Mouse (Mus musculus) heart, embryonic 14.5 days (tissue): ENCODE results near the gene Sectm1a. TPM values are rescaled to one million over a fixed set of nuclear protein-coding genes. Genes with fewer than 3 reads are reported as not detected.
A peak's percentile ranks its signal among the peaks of the same experiment; 100 is the strongest.
"Not testable (repeated sequence)": the region's sequence is repeated elsewhere in the genome, so short reads cannot be mapped to it uniquely, and the experiment has no call there.

Experiments used
- ATAC-seq: fragments of 200-750 bp; cut with Nextera tagmentation; 2 replicates; pipeline ENCODE4 v1.8.0; 2017; ENCODE audit warnings: low read depth, moderate TSS enrichment; ENCODE audit not compliant: insufficient number of reproducible peaks, insufficient read depth, low FRiP score
- H3K27ac ChIP-seq, 2 experiments: fragments of 200-500 bp in 1 of 2; fragments of 300-500 bp in 1 of 2; sonication (generic) in 1 of 2; replicated peaks in 1 of 2; 2 replicates each; pipeline ENCODE4 v1.5.1; 2012 to 2014; ENCODE audit warnings: low read depth in 2 of 2, low read length in 2 of 2, control low read depth in 1 of 2, mild to moderate bottlenecking in 1 of 2, mixed read lengths in 1 of 2; ENCODE audit not compliant: control insufficient read depth in 1 of 2, insufficient read depth in 1 of 2
- H3K27me3 ChIP-seq: fragments of 300-500 bp; sonication (generic); 2 replicates; pipeline ENCODE4 v1.6.1; 2014; ENCODE audit warnings: mild to moderate bottlenecking, low read length, control low read depth; ENCODE audit not compliant: control insufficient read depth, insufficient read depth
- H3K36me3 ChIP-seq: fragments of 300-500 bp; sonication (generic); 2 replicates; pipeline ENCODE4 v1.6.1; 2014; ENCODE audit warnings: mild to moderate bottlenecking, control low read depth, low read length, mixed read lengths; ENCODE audit not compliant: control insufficient read depth, insufficient read depth
- H3K4me1 ChIP-seq, 2 experiments: fragments of 200-500 bp in 1 of 2; fragments of 300-500 bp in 1 of 2; sonication (generic) in 1 of 2; 2 replicates each; pipeline ENCODE4 v1.6.1; 2012 to 2014; ENCODE audit warnings: low read length in 2 of 2, control low read depth in 1 of 2, mixed read lengths in 1 of 2; ENCODE audit not compliant: control insufficient read depth in 2 of 2, insufficient read depth in 2 of 2
- H3K4me2 ChIP-seq: fragments of 300-500 bp; sonication (generic); 2 replicates; pipeline ENCODE4 v1.6.1; 2014; ENCODE audit warnings: mild to moderate bottlenecking, low read length
- H3K4me3 ChIP-seq, 2 experiments: fragments of 200-500 bp in 1 of 2; fragments of 300-500 bp in 1 of 2; sonication (generic) in 1 of 2; 2 replicates each; pipeline ENCODE4 v1.5.1; 2012 to 2014; ENCODE audit warnings: low read length in 2 of 2, mild to moderate bottlenecking in 2 of 2, control low read depth in 1 of 2, low read depth in 1 of 2, moderate library complexity in 1 of 2; ENCODE audit not compliant: control insufficient read depth in 1 of 2, insufficient read depth in 1 of 2
- H3K9ac ChIP-seq: fragments of 300-500 bp; sonication (generic); 2 replicates; pipeline ENCODE4 v1.6.1; 2014; ENCODE audit warnings: mild to moderate bottlenecking, low read length
- H3K9me3 ChIP-seq: fragments of 300-500 bp; sonication (generic); 2 replicates; pipeline ENCODE4 v1.6.1; 2016; ENCODE audit warnings: low read length, control low read depth; ENCODE audit not compliant: control insufficient read depth
- WGBS: fragments of 180-500 bp; shearing (Covaris S2); extraction: QIAGEN DNeasy Blood & Tissue Kit; methylation state at CpG from one replicate; pipeline ENCODE4 v1.1.7; 2014; 5-methylcytosine and 5-hydroxymethylcytosine counted together
- polyA plus RNA-seq: library from polyadenylated mRNA; unstranded; fragments of >200 nt; fragmentation: Nextera tagmentation; extraction: Ambion mirVana; gene quantifications from 2 replicates; pipeline ENCODE4 v1.2.1, GENCODE M21; 2014

Sectm1a gene
- polyA plus RNA-seq, 1 experiment from 2014 or later = not detected

GRCm38 (mm10) chr11:121075655-121076054 lies 5.4 kb downstream of the Sectm1a start:
- H3K4me2 ChIP-seq = no peak overlapping the region
- H3K9ac ChIP-seq = no peak overlapping the region
- no peaks in the 10 kb centered on the region for H3K27me3 ChIP-seq
- H3K27ac ChIP-seq = no peak overlapping the region
- ATAC-seq = no peak
- no peak overlapping the region for H3K4me3 ChIP-seq
- H3K9me3 ChIP-seq = no peaks in the 10 kb centered on the region
- H3K4me1 ChIP-seq = no peaks in the 10 kb centered on the region
- no peaks in the 10 kb centered on the region for H3K36me3 ChIP-seq
- 67% methylated on average over 5 of the region's 5 CpGs for WGBS

GRCm38 (mm10) chr11:121069662-121070061 lies 11.4 kb downstream of the Sectm1a start:
- not testable (repeated sequence) for H3K4me3 ChIP-seq, H3K36me3 ChIP-seq, H3K9me3 ChIP-seq, H3K4me2 ChIP-seq, H3K27ac ChIP-seq, H3K27me3 ChIP-seq, H3K9ac ChIP-seq, H3K4me1 ChIP-seq, ATAC-seq
- WGBS = 88% methylated on average over 11 of the region's 16 CpGs

GRCm38 (mm10) chr11:121067895-121068294 lies 13.1 kb downstream of the Sectm1a start:
- Histone ChIP-seq H3K27me3 (no peaks in the 10 kb centered on the region), H3K4me1 (no peaks in the 10 kb centered on the region)
- 88% methylated on average over 2 of the region's 2 CpGs for WGBS

GRCm38 (mm10) chr11:121064197-121064596 lies 16.8 kb downstream of the Sectm1a start:
- H3K36me3 ChIP-seq = no peaks in the 10 kb centered on the region
- no peak overlapping the region for H3K4me2 ChIP-seq
- no peaks in the 10 kb centered on the region for H3K27me3 ChIP-seq
- no peak overlapping the region for H3K4me3 ChIP-seq
- H3K9me3 ChIP-seq = no peaks in the 10 kb centered on the region
- H3K4me1 ChIP-seq = peaks cover 4 to 9% of the 10 kb centered on the region in 2 experiments; a peak in 3 of 4 replicates
- no peak overlapping the region for H3K27ac ChIP-seq
- no peak overlapping the region for H3K9ac ChIP-seq
- no peak for ATAC-seq
- 80% methylated on average over 3 of the region's 3 CpGs for WGBS

More at GRCm38 (mm10) chr11:121067895-121068294, 13.1 kb downstream of the Sectm1a start:
- no peaks in the 10 kb centered on the region for H3K36me3 ChIP-seq
- no peak overlapping the region for H3K4me2 ChIP-seq
- no peak overlapping the region for H3K4me3 ChIP-seq
- no peaks in the 10 kb centered on the region for H3K9me3 ChIP-seq
- H3K27ac ChIP-seq = no peak overlapping the region
- no peak for ATAC-seq
- H3K9ac ChIP-seq = no peak overlapping the region

GRCm38 (mm10) chr11:121063379-121063778 lies 17.6 kb downstream of the Sectm1a start, which contains the start of gene Sectm1b:
Gene Sectm1b, minus strand, starts transcription at chr11:121063569.
- 71% methylated on average over 5 of the region's 5 CpGs for WGBS
- no peaks in the 10 kb centered on the region for H3K9me3 ChIP-seq
- H3K27me3 ChIP-seq = no peaks in the 10 kb centered on the region
- H3K4me2 ChIP-seq = no peak within 1 kb of the TSS
- H3K36me3 ChIP-seq = no peaks in the 10 kb centered on the region
- no peak within 1 kb of the TSS for H3K4me3 ChIP-seq
- no peak for ATAC-seq
- no peak within 1 kb of the TSS for H3K9ac ChIP-seq
- H3K27ac ChIP-seq = no peak within 1 kb of the TSS
- peaks cover 4 to 9% of the 10 kb centered on the region in 2 experiments; a peak in 3 of 4 replicates for H3K4me1 ChIP-seq

- H3K4me1 ChIP-seq = peaks cover 4 to 9% of the 10 kb centered on the region in 2 experiments; a peak in 3 of 4 replicates
- no peak overlapping the region for H3K4me3 ChIP-seq
- H3K4me2 ChIP-seq = no peak overlapping the region
- no peaks in the 10 kb centered on the region for H3K9me3 ChIP-seq
- no peaks in the 10 kb centered on the region for H3K36me3 ChIP-seq
- H3K27ac ChIP-seq = peak overlapping the region; percentile 9 to 24; a peak in 1 of 4 replicates
- no peaks in the 10 kb centered on the region for H3K27me3 ChIP-seq
- 43% methylated on average over 8 of the region's 8 CpGs for WGBS
- H3K9ac ChIP-seq = no peak overlapping the region
- ATAC-seq = no peak
Observed at GRCm38 (mm10) chr11:121061615-121062014, 19.4 kb downstream of the Sectm1a start.

GRCm38 (mm10) chr11:121060401-121061067 lies 20.5 kb downstream of the Sectm1a start:
- WGBS = 90% methylated on average over 6 of the region's 6 CpGs
- H3K4me3 ChIP-seq, H3K9ac ChIP-seq, H3K4me2 ChIP-seq, H3K27me3 ChIP-seq, H3K36me3 ChIP-seq, H3K9me3 ChIP-seq, H3K4me1 ChIP-seq, H3K27ac ChIP-seq, ATAC-seq: not testable (repeated sequence)

GRCm38 (mm10) chr11:121059471-121059870 lies 21.5 kb downstream of the Sectm1a start:
- no peaks in the 10 kb centered on the region for H3K9me3 ChIP-seq
- no peak for ATAC-seq
- H3K27ac ChIP-seq = no peak overlapping the region
- WGBS = 87% methylated on average over 4 of the region's 4 CpGs
- H3K36me3 ChIP-seq = no peaks in the 10 kb centered on the region
- no peaks in the 10 kb centered on the region for H3K27me3 ChIP-seq
- no peak overlapping the region for H3K4me2 ChIP-seq
- H3K4me1 ChIP-seq = peaks cover 4 to 9% of the 10 kb centered on the region in 2 experiments
- no peak overlapping the region for H3K4me3 ChIP-seq
- H3K9ac ChIP-seq = no peak overlapping the region
